Mouse (Mus musculus) activated CD4-positive, CD25-positive, alpha-beta regulatory T cell, adult 4 months (primary cell): Measurements from ENCODE around the gene Sult1a1. TPM values are rescaled to one million over a fixed set of nuclear protein-coding genes. Genes with fewer than 3 reads are reported as not detected.

Source experiments
- ATAC-seq: one replicate; pipeline ENCODE4 v1.8.0; 2017
- polyA plus RNA-seq, 2 experiments: library from polyadenylated mRNA; unstranded; fragments of 100-300 nt; shearing (Covaris generic); gene quantifications; one replicate each; pipeline ENCODE4 v1.2.1; 2017

Sult1a1 gene
- polyA plus RNA-seq, 2 experiments from 2014 or later = 0.42 TPM; not detected in 1

GRCm38 (mm10) chr7:126623381-126623780 is 52.9 kb downstream of the Sult1a1 start:
- ATAC-seq = no peak

Other genes starting within 250 kb of the Sult1a1 start
- gene Rabep2, start 247.7 kb downstream of the Sult1a1 start, polyA plus RNA-seq = 10 to 100 TPM; 35.4 to 48.2 TPM
- under 1 TPM in 1 of 2 experiments, not detected in 1; 0.18 TPM for gene Atp2a1, start 213.3 kb downstream of the Sult1a1 start, polyA plus RNA-seq
- 10 to 100 TPM; 14.5 to 15.9 TPM for gene Sh2b1, start 201.0 kb downstream of the Sult1a1 start, polyA plus RNA-seq
- 10 to 100 TPM; 71.2 to 78.9 TPM for gene Tufm, start 189.1 kb downstream of the Sult1a1 start, polyA plus RNA-seq
- gene Atxn2l, start 173.0 kb downstream of the Sult1a1 start, polyA plus RNA-seq = 10 to 100 TPM; 14.7 to 18.8 TPM
- gene Eif3c, start 110.0 kb downstream of the Sult1a1 start, polyA plus RNA-seq = 100 to 1,000 TPM; 207 to 260 TPM
- under 1 TPM; 0.80 to 0.98 TPM for gene Apobr, start 91.5 kb downstream of the Sult1a1 start, polyA plus RNA-seq
- 10 to 100 TPM; 42.7 to 46.2 TPM for gene Cln3, start 90.6 kb downstream of the Sult1a1 start, polyA plus RNA-seq
- not detected for gene Il27, start 81.5 kb downstream of the Sult1a1 start, polyA plus RNA-seq
- under 1 TPM in 1 of 2 experiments, not detected in 1; 0.54 TPM for gene Nupr1, start 45.6 kb downstream of the Sult1a1 start, polyA plus RNA-seq
- gene Sgf29, start 27.1 kb downstream of the Sult1a1 start, polyA plus RNA-seq = 100 to 1,000 TPM in 1 of 2 experiments, 10 to 100 TPM in 1; 73.9 to 103 TPM
- 100 to 1,000 TPM in 1 of 2 experiments, 10 to 100 TPM in 1; 90.0 to 201 TPM for gene Bola2, start 19.0 kb upstream of the Sult1a1 start, polyA plus RNA-seq
- 10 to 100 TPM in 1 of 2 experiments, 1 to 10 TPM in 1; 9.7 to 10.0 TPM for gene Slx1b, start 19.4 kb upstream of the Sult1a1 start, polyA plus RNA-seq
- gene Coro1a, start 31.4 kb upstream of the Sult1a1 start, polyA plus RNA-seq = 1,000 to 10,000 TPM; 2,153 to 2,681 TPM
- gene Mapk3, start 83.2 kb upstream of the Sult1a1 start, polyA plus RNA-seq = 10 to 100 TPM; 12.7 to 22.3 TPM
- gene Gdpd3, start 89.9 kb upstream of the Sult1a1 start, polyA plus RNA-seq = 100 to 1,000 TPM; 144 to 253 TPM
- gene Ypel3, start 100.5 kb upstream of the Sult1a1 start, polyA plus RNA-seq = 100 to 1,000 TPM; 101 to 105 TPM
- 1 to 10 TPM; 2.7 to 2.8 TPM for gene Tbx6, start 105.1 kb upstream of the Sult1a1 start, polyA plus RNA-seq
- gene Ppp4c, start 116.1 kb upstream of the Sult1a1 start, polyA plus RNA-seq = 100 to 1,000 TPM; 133 to 149 TPM
- not detected for gene Fam57b, start 121.2 kb upstream of the Sult1a1 start, polyA plus RNA-seq
- not detected for gene 4930451I11Rik, start 155.2 kb upstream of the Sult1a1 start, polyA plus RNA-seq
- gene Doc2a, start 171.0 kb upstream of the Sult1a1 start, polyA plus RNA-seq = not detected
- 10 to 100 TPM; 10.5 to 18.4 TPM for gene Hirip3, start 185.5 kb upstream of the Sult1a1 start, polyA plus RNA-seq
- 10 to 100 TPM; 54.8 to 82.2 TPM for gene Ino80e, start 185.9 kb upstream of the Sult1a1 start, polyA plus RNA-seq
- gene Taok2, start 208.3 kb upstream of the Sult1a1 start, polyA plus RNA-seq = 10 to 100 TPM; 16.8 to 19.5 TPM
- gene Tmem219, start 246.5 kb upstream of the Sult1a1 start, polyA plus RNA-seq = 10 to 100 TPM; 43.7 to 56.1 TPM